Mouse (Mus musculus): ENCODE data around the gene Tat.

- TF ChIP-seq CTCF (IDR thresholded peaks at IDR 0.05; ENCODE audit: control insufficient read depth, insufficient read depth, insufficient replicate concordance, low read depth, low read length) (no peak), POLR2A (IDR thresholded peaks at IDR 0.05; ENCODE audit: control insufficient read depth, low read depth, low read length) (no peak)
Measured at GRCm38 (mm10) chr8:110034331-110034730, 44.1 kb downstream of the Tat start.

Data from testis, adult 2 months (tissue).